9 mouse cellular contexts compared by ENCODE assay signal in the genomic region with DNA sequence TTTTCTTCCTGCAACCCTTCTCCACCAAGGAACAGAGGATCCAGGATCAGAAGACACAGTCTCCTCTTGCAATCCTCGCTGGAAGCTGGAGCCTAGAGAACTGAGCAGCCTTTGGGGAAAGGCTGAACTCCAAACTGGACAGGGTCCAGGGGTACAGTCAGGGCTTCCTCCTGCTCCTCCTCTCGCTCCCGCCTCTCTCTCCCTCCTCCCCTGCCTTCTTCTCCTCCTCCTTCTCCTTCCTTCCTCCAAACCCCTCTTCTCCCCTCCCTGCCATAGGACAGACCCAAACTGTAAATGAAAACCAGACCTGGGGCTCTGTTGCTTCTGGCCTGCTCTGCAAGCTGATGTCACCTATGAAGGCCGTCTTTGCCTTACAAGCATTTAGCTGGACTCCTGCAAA. TPM values are rescaled to one million over a fixed set of nuclear protein-coding genes. Genes with fewer than 3 reads are reported as not detected.
A peak's percentile ranks its signal among the peaks of the same experiment; 100 is the strongest.
DNase-seq lines count a peak whose midpoint lies in the region; ATAC-seq and TF ChIP-seq lines count a peak whose summit lies in the region.
"Had no signal": no experiment of that assay in that cellular context is flagged by ENCODE, and none has a peak within 500 bp of the region (broad histone marks: within the 10 kb centered on the region; RNA-seq: fewer than 3 reads in every experiment).

A gene (minus strand): TSS at position 136 of the 400 bp plus-strand sequence.

- H3ac ChIP-seq in myocyte (ENCODE audit: control insufficient read depth, insufficient read length): no peak within 1 kb of the TSS

- peak within 1 kb of the TSS; percentile 23; the same call in 1 of the 2 replicates for H3K9ac ChIP-seq in heart, embryonic 12.5 days

- H3K9me3 ChIP-seq in heart, embryonic 12.5 days (replicated peaks): no peaks in the 10 kb centered on the region

- DNase-seq in urinary bladder, adult 2 months (ENCODE audit: low spot score): no peak
- DNase-seq in urinary bladder, postnatal 10 days (ENCODE audit: low spot score): no peak
- peak; percentile 66 for DNase-seq in kidney, postnatal 14 days
- no peak for DNase-seq in spleen, postnatal 10 days (ENCODE audit: low spot score in 2 of 2)
- DNase-seq in left cerebral cortex, adult 11 months (ENCODE audit: low spot score): no peak

- H3K79me2 ChIP-seq in myocyte (ENCODE audit: control insufficient read depth, insufficient read depth): peaks cover 49% of the 10 kb centered on the region

- H3K36me3 ChIP-seq in heart, embryonic 12.5 days: no peaks in the 10 kb centered on the region
- no peaks in the 10 kb centered on the region for H3K36me3 ChIP-seq in myocyte (ENCODE audit: control insufficient read depth, insufficient read depth)

- peak within 1 kb of the TSS; percentile 18; the same call in 1 of the 2 replicates for H3K27ac ChIP-seq in heart, embryonic 12.5 days (ENCODE audit: poor library complexity, severe bottlenecking)

- peaks cover 9% of the 10 kb centered on the region for H3K4me1 ChIP-seq in heart, embryonic 12.5 days (replicated peaks)

- no peak for TF ChIP-seq POLR2A in myocyte (IDR thresholded peaks at IDR 0.05; ENCODE audit: insufficient read length, low read depth)

- peaks cover 13% of the 10 kb centered on the region; the same call in 1 of the 2 replicates for H3K27me3 ChIP-seq in heart, embryonic 12.5 days (replicated peaks)
- no peaks in the 10 kb centered on the region for H3K27me3 ChIP-seq in myocyte (ENCODE audit: control insufficient read depth, insufficient read depth, insufficient read length)
- H3K27me3 ChIP-seq: Patski had no signal

- ATAC-seq in heart, embryonic 12.5 days (ENCODE audit: insufficient number of reproducible peaks, low FRiP score): 0 out of 2 replicates have a peak, but pooled peaks have one; percentile 26
- no peak for ATAC-seq in activated CD4-positive, CD25-positive, alpha-beta regulatory T cell, adult 4 months
- ATAC-seq: Patski had no signal

- WGBS in heart, embryonic 12.5 days: 31% methylated on average over 4 of the region's 4 CpGs

- H3K4me2 ChIP-seq in heart, embryonic 12.5 days: peak within 1 kb of the TSS; percentile 51
- peak within 1 kb of the TSS; percentile 91 for H3K4me2 ChIP-seq in myocyte (ENCODE audit: low read depth)

- peak within 1 kb of the TSS; percentile 25 for H3K4me3 ChIP-seq in heart, embryonic 12.5 days
- peak within 1 kb of the TSS; percentile 59 for H3K4me3 ChIP-seq in myocyte

TF ChIP-seq in myocyte, 11 proteins besides CTCF, POLR2A, EP300 and RAD21:
- no peak for TF ChIP-seq E2F4 (IDR thresholded peaks at IDR 0.05; ENCODE audit: insufficient read depth)
- peak; percentile 45 for TF ChIP-seq POLR2AphosphoS2 (IDR thresholded peaks at IDR 0.05; ENCODE audit: insufficient read length, low read depth)
- no peak for TF ChIP-seq CEBPB (IDR thresholded peaks at IDR 0.05; ENCODE audit: insufficient read depth, poor library complexity, severe bottlenecking)

RNA-seq across cellular contexts. Expression of the gene that starts here (rescaled TPM):
- 235 and 273 TPM in 2 replicates for polyA plus RNA-seq in urinary bladder, adult 2 months (2012; rRNA removed)
- 10.5 and 11.3 TPM in 2 replicates for polyA plus RNA-seq in heart, embryonic 12.5 days (2016; fragmentation: Nextera tagmentation; extraction: Ambion mirVana)
- polyA plus RNA-seq in myocyte (2012; fragmentation: generic; extraction: Trizol): 186 TPM
- not detected for polyA plus RNA-seq in activated CD4-positive, CD25-positive, alpha-beta regulatory T cell, adult 4 months (2017; shearing (Covaris generic))

Comparison
In these comparisons a context has a peak if more than half of its experiments do, and no peak if none do; other contexts are left out.
1. RNA of the gene that starts here (polyA plus RNA-seq): 235 to 273 TPM in urinary bladder, adult 2 months and 186 TPM in myocyte (single experiment); 10.5 to 11.3 TPM in heart, embryonic 12.5 days and not detected in activated CD4-positive, CD25-positive, alpha-beta regulatory T cell, adult 4 months; every median in the first group is over 10 times any median in the second.